Mouse (Mus musculus) C2C12 (cell line): ENCODE measurements around the gene Ndufv1. TPM values are rescaled to one million over a fixed set of nuclear protein-coding genes. Genes with fewer than 3 reads are reported as not detected.

Source experiments
- H3K27me3 ChIP-seq: one replicate; pipeline ENCODE4 v1.6.1; 2011; ENCODE audit not compliant: control insufficient read depth, insufficient read depth, insufficient read length
- H3K36me3 ChIP-seq: one replicate; pipeline ENCODE4 v1.6.1; 2011; ENCODE audit not compliant: control insufficient read depth, insufficient read depth
- H3K4me3 ChIP-seq: one replicate; pipeline ENCODE4 v1.5.1; 2011; ENCODE audit warnings: mild to moderate bottlenecking, control low read depth; ENCODE audit not compliant: poor library complexity, insufficient read depth, severe bottlenecking
- H3K79me2 ChIP-seq: one replicate; pipeline ENCODE4 v1.6.1; 2011; ENCODE audit not compliant: control insufficient read depth, insufficient read depth
- H3K79me3 ChIP-seq: one replicate; pipeline ENCODE4 v1.6.1; 2011; ENCODE audit warnings: low read depth, control low read depth
- H3ac ChIP-seq: one replicate; pipeline ENCODE3; 2011; ENCODE audit warnings: low read depth; ENCODE audit not compliant: control insufficient read depth, insufficient read length
- CEBPB ChIP-seq: IDR thresholded peaks from one replicate; pipeline ENCODE4 v1.6.1; 2011; ENCODE audit warnings: low read depth, mild to moderate bottlenecking, control low read depth, moderate library complexity
- CTCF ChIP-seq: IDR thresholded peaks from one replicate; pipeline ENCODE4 v1.5.1; 2011; ENCODE audit not compliant: control insufficient read depth, insufficient read depth, insufficient read length
- FOSL1 ChIP-seq: IDR thresholded peaks from one replicate; pipeline ENCODE4 v1.8.0; 2011; ENCODE audit warnings: mild to moderate bottlenecking, low read length; ENCODE audit not compliant: poor library complexity, insufficient read depth, severe bottlenecking
- MAX ChIP-seq: IDR thresholded peaks from one replicate; pipeline ENCODE4 v1.6.1; 2011; ENCODE audit warnings: mild to moderate bottlenecking, control low read depth
- MYOD1 ChIP-seq: IDR thresholded peaks from one replicate; pipeline ENCODE4 v1.6.1; 2011; ENCODE audit warnings: low read depth; ENCODE audit not compliant: control insufficient read depth, insufficient read length
- MYOG ChIP-seq: IDR thresholded peaks from one replicate; pipeline ENCODE4 v1.6.1; 2011; ENCODE audit not compliant: control insufficient read depth, insufficient read length; ENCODE audit errors: extremely low read depth
- USF1 ChIP-seq: IDR thresholded peaks from one replicate; pipeline ENCODE4 v1.6.1; 2011; ENCODE audit warnings: low read depth, mild to moderate bottlenecking, control low read depth, moderate library complexity
- polyA plus RNA-seq: library from polyadenylated mRNA; unstranded; fragments of >200 nt; fragmentation: generic; extraction: Trizol; gene quantifications from one replicate; pipeline ENCODE4 v1.2.1, GENCODE M21; 2012; ENCODE audit warnings: missing spikeins

Ndufv1 gene
- polyA plus RNA-seq, 1 experiment = 254 TPM

- H3K4me3 ChIP-seq = no peak within 1 kb of the TSS
- H3K79me2 ChIP-seq = no peaks in the 10 kb centered on the region
- TF ChIP-seq MAX (no peak), USF1 (no peak), CTCF (no peak), MYOG (no peak), MYOD1 (no peak), CEBPB (no peak), FOSL1 (no peak)
- H3K36me3 ChIP-seq = no peaks in the 10 kb centered on the region
- H3K79me3 ChIP-seq = no peaks in the 10 kb centered on the region
- no peak within 1 kb of the TSS for H3ac ChIP-seq
- peaks cover 3% of the 10 kb centered on the region for H3K27me3 ChIP-seq
Measured at GRCm38 (mm10) chr19:3958470-3958869, 54.1 kb downstream of the Ndufv1 start, which contains the start of gene Aldh3b3. TSS of gene Aldh3b3 (plus strand) at chr19:3958645.

Other genes with a start within 250 kb of the Ndufv1 start
- gene Kmt5b, start 245.4 kb downstream of the Ndufv1 start, polyA plus RNA-seq = 5.6 TPM
- 30.9 TPM for gene Chka, start 161.0 kb downstream of the Ndufv1 start, polyA plus RNA-seq
- 61.1 TPM for gene Tcirg1, start 105.7 kb downstream of the Ndufv1 start, polyA plus RNA-seq
- 309 TPM for gene Ndufs8, start 100.0 kb downstream of the Ndufv1 start, polyA plus RNA-seq
- gene Aldh3b1, start 83.0 kb downstream of the Ndufv1 start, polyA plus RNA-seq = 6.9 TPM
- 0.29 TPM for gene Unc93b1, start 77.6 kb downstream of the Ndufv1 start, polyA plus RNA-seq
- not detected for gene Aldh3b3, start 54.2 kb downstream of the Ndufv1 start, polyA plus RNA-seq
- gene Aldh3b2, start 40.5 kb downstream of the Ndufv1 start, polyA plus RNA-seq = not detected
- 3.5 TPM for gene Acy3, start 26.2 kb downstream of the Ndufv1 start, polyA plus RNA-seq
- 0.02 TPM for gene Tbx10, start 20.1 kb downstream of the Ndufv1 start, polyA plus RNA-seq
- gene Nudt8, start 12.2 kb downstream of the Ndufv1 start, polyA plus RNA-seq = 28.1 TPM
- 0.28 TPM for gene Gm49405, start 12.2 kb downstream of the Ndufv1 start, polyA plus RNA-seq
- gene Doc2g, start 9.5 kb downstream of the Ndufv1 start, polyA plus RNA-seq = 0.98 TPM
- gene Gstp1, start 25.2 kb upstream of the Ndufv1 start, polyA plus RNA-seq = 863 TPM
- gene Gstp2, start 33.2 kb upstream of the Ndufv1 start, polyA plus RNA-seq = 7.2 TPM
- gene Gstp3, start 46.8 kb upstream of the Ndufv1 start, polyA plus RNA-seq = 0.09 TPM
- not detected for gene Cabp2, start 68.8 kb upstream of the Ndufv1 start, polyA plus RNA-seq
- gene Cdk2ap2, start 84.4 kb upstream of the Ndufv1 start, polyA plus RNA-seq = 134 TPM
- 43.1 TPM for gene Pitpnm1, start 87.2 kb upstream of the Ndufv1 start, polyA plus RNA-seq
- gene Aip, start 113.1 kb upstream of the Ndufv1 start, polyA plus RNA-seq = 208 TPM
- gene Gpr152, start 127.0 kb upstream of the Ndufv1 start, polyA plus RNA-seq = not detected
- gene Cabp4, start 131.2 kb upstream of the Ndufv1 start, polyA plus RNA-seq = 0.04 TPM
- 257 TPM for gene Coro1b, start 135.8 kb upstream of the Ndufv1 start, polyA plus RNA-seq
- 5.8 TPM for gene Ptprcap, start 140.8 kb upstream of the Ndufv1 start, polyA plus RNA-seq
- 19.7 TPM for gene Rps6kb2, start 150.5 kb upstream of the Ndufv1 start, polyA plus RNA-seq
- gene Carns1, start 162.7 kb upstream of the Ndufv1 start, polyA plus RNA-seq = 2.1 TPM
- gene Tbc1d10c, start 178.5 kb upstream of the Ndufv1 start, polyA plus RNA-seq = 0.26 TPM
- gene Ppp1ca, start 179.3 kb upstream of the Ndufv1 start, polyA plus RNA-seq = 819 TPM
- 33.3 TPM for gene Rad9a, start 188.9 kb upstream of the Ndufv1 start, polyA plus RNA-seq
- gene Clcf1, start 201.4 kb upstream of the Ndufv1 start, polyA plus RNA-seq = 24.8 TPM
- 0.90 TPM for gene AC109138.7, start 201.6 kb upstream of the Ndufv1 start, polyA plus RNA-seq
- gene Pold4, start 219.1 kb upstream of the Ndufv1 start, polyA plus RNA-seq = 112 TPM